Mouse (Mus musculus): ENCODE measurements around the gene Sirt5. TPM values are rescaled to one million over a fixed set of nuclear protein-coding genes. Genes with fewer than 3 reads are reported as not detected.

The Sirt5 gene
- polyA plus RNA-seq, 1 experiment = 27.7 TPM

DNA sequence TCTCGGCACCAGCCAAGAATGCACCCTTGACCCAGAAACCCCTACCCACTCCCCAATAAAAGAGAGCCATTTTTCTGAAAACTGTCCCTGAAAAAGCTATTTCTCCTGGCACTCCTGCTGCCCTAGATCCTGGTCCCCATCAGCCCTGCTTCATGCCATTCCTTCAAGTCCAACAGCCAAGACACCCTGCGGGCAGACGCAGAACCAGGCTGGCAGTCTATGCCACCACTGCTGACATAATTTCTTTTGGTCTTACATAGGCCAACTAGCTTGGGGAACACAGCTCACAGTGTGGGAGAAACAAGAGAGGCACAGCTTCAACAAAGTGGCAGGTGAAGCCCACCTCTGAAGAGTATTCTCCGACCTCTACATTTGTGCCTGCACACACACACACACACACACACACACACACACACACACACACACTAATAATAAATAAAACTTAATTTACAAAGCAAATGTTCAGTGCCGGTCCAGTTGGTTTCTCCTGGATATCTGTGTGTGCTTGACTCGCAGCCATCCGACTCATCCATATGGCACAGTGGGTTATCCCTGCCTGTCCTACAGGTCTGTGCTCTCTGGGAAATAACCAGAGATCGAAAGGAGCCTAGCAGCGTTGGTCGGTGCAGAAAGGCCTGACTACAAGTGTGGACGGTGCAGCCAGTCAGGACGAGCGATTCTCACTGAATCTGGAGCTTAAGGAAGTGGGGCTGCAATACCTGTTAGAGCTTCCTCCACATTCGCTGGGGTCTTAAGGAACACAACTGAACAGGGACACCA, 8.8 kb upstream of the Sirt5 start:
- Histone ChIP-seq H3K4me1 (ENCODE audit: control insufficient read depth, insufficient read depth, low read length) (peaks cover 14% of the 10 kb centered on the region), H3K27ac (ENCODE audit: insufficient read depth, low read length) (peak overlapping the region; percentile 27), H3K4me3 (replicated peaks; ENCODE audit: insufficient read depth, low read depth, low read length) (no peak overlapping the region), H3K27me3 (ENCODE audit: control insufficient read depth, insufficient read depth, low read length) (no peaks in the 10 kb centered on the region)
- no peak for TF ChIP-seq POLR2A (IDR thresholded peaks at IDR 0.05; ENCODE audit: borderline replicate concordance, insufficient read depth, low read length)
- TF ChIP-seq CTCF (IDR thresholded peaks at IDR 0.05; ENCODE audit: borderline replicate concordance, insufficient read depth, low read depth, low read length) = no peak
- 26% methylated on average over 14 of the region's 14 CpGs for WGBS
- peak; percentile 59 to 71 for DNase-seq

GRCm38 (mm10) chr13:43360534-43360933, 4.8 kb upstream of the Sirt5 start:
- TF ChIP-seq CTCF (IDR thresholded peaks at IDR 0.05; ENCODE audit: borderline replicate concordance, insufficient read depth, low read depth, low read length) (no peak), POLR2A (IDR thresholded peaks at IDR 0.05; ENCODE audit: borderline replicate concordance, insufficient read depth, low read length) (no peak)
- Histone ChIP-seq H3K4me1 (ENCODE audit: control insufficient read depth, insufficient read depth, low read length) (peaks cover 14% of the 10 kb centered on the region), H3K4me3 (replicated peaks; ENCODE audit: insufficient read depth, low read depth, low read length) (no peak overlapping the region), H3K27me3 (ENCODE audit: control insufficient read depth, insufficient read depth, low read length) (no peaks in the 10 kb centered on the region), H3K27ac (ENCODE audit: insufficient read depth, low read length) (no peak overlapping the region)
- WGBS = 79% methylated on average over 6 of the region's 6 CpGs
- no peak for DNase-seq

DNA sequence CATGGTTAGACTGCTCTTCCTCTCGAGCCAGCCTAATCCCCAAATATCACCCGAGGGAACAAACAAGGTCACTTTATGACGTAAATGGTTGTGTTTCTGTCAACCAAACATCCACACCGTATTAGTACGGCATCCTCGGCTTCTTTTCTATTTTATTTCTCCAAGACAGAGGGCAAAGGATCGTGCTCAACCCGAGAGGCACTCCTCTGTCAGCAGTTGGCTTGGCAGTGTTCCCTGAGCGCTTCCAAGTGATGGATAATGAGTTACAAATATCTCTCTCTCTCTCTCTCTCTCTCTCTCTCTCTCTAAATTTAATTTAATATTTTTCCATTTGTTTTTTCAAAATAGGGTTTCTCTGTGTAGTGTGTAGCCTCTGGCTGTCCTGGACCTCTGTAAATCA, 2.9 kb upstream of the Sirt5 start:
- Histone ChIP-seq H3K4me3 (replicated peaks; ENCODE audit: insufficient read depth, low read depth, low read length) (no peak overlapping the region), H3K27me3 (ENCODE audit: control insufficient read depth, insufficient read depth, low read length) (no peaks in the 10 kb centered on the region), H3K4me1 (ENCODE audit: control insufficient read depth, insufficient read depth, low read length) (peaks cover 5% of the 10 kb centered on the region; the same call in 1 of the 2 replicates), H3K27ac (ENCODE audit: insufficient read depth, low read length) (no peak overlapping the region)
- no peak for TF ChIP-seq POLR2A (IDR thresholded peaks at IDR 0.05; ENCODE audit: borderline replicate concordance, insufficient read depth, low read length)
- no peak for TF ChIP-seq CTCF (IDR thresholded peaks at IDR 0.05; ENCODE audit: borderline replicate concordance, insufficient read depth, low read depth, low read length)
- DNase-seq = no peak
- 46% methylated on average over 9 of the region's 9 CpGs for WGBS

DNA sequence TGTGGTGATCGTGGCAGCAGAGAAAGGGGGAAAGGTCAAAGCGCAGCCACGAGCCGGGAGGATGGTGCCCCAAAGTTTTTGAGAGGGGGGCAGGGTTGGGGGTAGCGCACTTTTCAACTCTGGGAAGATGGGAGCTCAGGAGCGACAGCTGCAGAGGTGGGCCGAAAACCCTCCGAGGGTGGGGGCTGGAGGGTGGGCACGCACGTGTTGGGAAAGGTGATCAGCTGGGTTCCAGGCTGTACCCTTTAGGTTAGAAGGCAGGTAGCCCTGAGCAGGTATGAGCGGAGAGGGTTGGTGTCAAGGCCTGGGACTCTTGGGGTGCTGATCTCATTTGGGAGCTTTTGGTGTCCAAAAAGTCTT, 509 bp downstream of the Sirt5 start:
- Histone ChIP-seq H3K4me3 (replicated peaks; ENCODE audit: insufficient read depth, low read depth, low read length) (peak overlapping the region; percentile 79), H3K27ac (ENCODE audit: insufficient read depth, low read length) (peak overlapping the region; percentile 62), H3K27me3 (ENCODE audit: control insufficient read depth, insufficient read depth, low read length) (no peaks in the 10 kb centered on the region), H3K4me1 (ENCODE audit: control insufficient read depth, insufficient read depth, low read length) (peaks cover 5% of the 10 kb centered on the region; the same call in 1 of the 2 replicates)
- TF ChIP-seq CTCF (IDR thresholded peaks at IDR 0.05; ENCODE audit: borderline replicate concordance, insufficient read depth, low read depth, low read length) (no peak), POLR2A (IDR thresholded peaks at IDR 0.05; ENCODE audit: borderline replicate concordance, insufficient read depth, low read length) (no peak)
- DNase-seq = no peak
- 8% methylated on average over 11 of the region's 11 CpGs for WGBS

GRCm38 (mm10) chr13:43370063-43370462, 4.8 kb downstream of the Sirt5 start:
- no peak for DNase-seq
- Histone ChIP-seq H3K4me3 (replicated peaks; ENCODE audit: insufficient read depth, low read depth, low read length) (no peak overlapping the region), H3K27me3 (ENCODE audit: control insufficient read depth, insufficient read depth, low read length) (no peaks in the 10 kb centered on the region), H3K27ac (ENCODE audit: insufficient read depth, low read length) (no peak overlapping the region), H3K4me1 (ENCODE audit: control insufficient read depth, insufficient read depth, low read length) (peaks cover 5% of the 10 kb centered on the region; the same call in 1 of the 2 replicates)
- TF ChIP-seq CTCF (IDR thresholded peaks at IDR 0.05; ENCODE audit: borderline replicate concordance, insufficient read depth, low read depth, low read length) = no peak
- no peak for TF ChIP-seq POLR2A (IDR thresholded peaks at IDR 0.05; ENCODE audit: borderline replicate concordance, insufficient read depth, low read length)
- 96% methylated on average over 6 of the region's 6 CpGs for WGBS

DNA sequence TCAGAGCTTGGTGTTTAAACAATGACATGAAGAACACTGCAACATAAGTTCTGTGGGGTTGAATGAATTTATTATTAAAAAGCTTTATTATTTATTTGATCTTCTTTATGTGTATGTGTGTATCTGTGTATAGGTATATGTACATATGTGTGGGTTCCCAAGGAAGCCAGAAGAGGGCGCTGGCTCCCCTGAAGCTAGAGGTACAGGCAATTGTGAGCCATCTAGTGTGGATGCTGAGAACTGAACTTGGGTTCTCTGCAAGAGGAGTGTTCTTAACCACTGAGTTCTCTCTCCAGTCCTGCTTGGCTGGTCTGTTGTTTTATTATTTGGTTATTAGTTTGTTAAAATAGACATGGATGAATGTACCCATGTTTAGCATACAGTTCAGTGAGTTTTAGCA, 7.6 kb downstream of the Sirt5 start:
- Histone ChIP-seq H3K4me3 (replicated peaks; ENCODE audit: insufficient read depth, low read depth, low read length) (no peak overlapping the region), H3K27ac (ENCODE audit: insufficient read depth, low read length) (no peak overlapping the region), H3K4me1 (ENCODE audit: control insufficient read depth, insufficient read depth, low read length) (no peaks in the 10 kb centered on the region), H3K27me3 (ENCODE audit: control insufficient read depth, insufficient read depth, low read length) (no peaks in the 10 kb centered on the region)
- 97% methylated on average over 1 of the region's 1 CpGs for WGBS
- DNase-seq = no peak
- TF ChIP-seq CTCF (IDR thresholded peaks at IDR 0.05; ENCODE audit: borderline replicate concordance, insufficient read depth, low read depth, low read length) = no peak
- TF ChIP-seq POLR2A (IDR thresholded peaks at IDR 0.05; ENCODE audit: borderline replicate concordance, insufficient read depth, low read length) = no peak

- DNase-seq = no peak
- H3K27me3 ChIP-seq (ENCODE audit: control insufficient read depth, insufficient read depth, low read length) = no peaks in the 10 kb centered on the region
- H3K4me3 ChIP-seq (replicated peaks; ENCODE audit: insufficient read depth, low read depth, low read length) = no peak overlapping the region
- H3K4me1 ChIP-seq (ENCODE audit: control insufficient read depth, insufficient read depth, low read length) = no peaks in the 10 kb centered on the region; the same call in 1 of the 2 replicates
- no peak for TF ChIP-seq CTCF (IDR thresholded peaks at IDR 0.05; ENCODE audit: borderline replicate concordance, insufficient read depth, low read depth, low read length)
- no peak for TF ChIP-seq POLR2A (IDR thresholded peaks at IDR 0.05; ENCODE audit: borderline replicate concordance, insufficient read depth, low read length)
- 89% methylated on average over 10 of the region's 10 CpGs for WGBS
- H3K27ac ChIP-seq (ENCODE audit: insufficient read depth, low read length) = no peak overlapping the region
Observed at GRCm38 (mm10) chr13:43374205-43374604, 8.9 kb downstream of the Sirt5 start.

GRCm38 (mm10) chr13:43374918-43375432, 9.7 kb downstream of the Sirt5 start:
- 76% methylated on average over 2 of the region's 2 CpGs for WGBS
- Histone ChIP-seq H3K27me3 (ENCODE audit: control insufficient read depth, insufficient read depth, low read length) (no peaks in the 10 kb centered on the region), H3K4me3 (replicated peaks; ENCODE audit: insufficient read depth, low read depth, low read length) (no peak overlapping the region), H3K4me1 (ENCODE audit: control insufficient read depth, insufficient read depth, low read length) (no peaks in the 10 kb centered on the region; the same call in 1 of the 2 replicates), H3K27ac (ENCODE audit: insufficient read depth, low read length) (no peak overlapping the region)
- no peak for DNase-seq
- TF ChIP-seq CTCF (IDR thresholded peaks at IDR 0.05; ENCODE audit: borderline replicate concordance, insufficient read depth, low read depth, low read length) (no peak), POLR2A (IDR thresholded peaks at IDR 0.05; ENCODE audit: borderline replicate concordance, insufficient read depth, low read length) (no peak)
